Mouse (Mus musculus): ENCODE results near the gene Sphk2.

DNA sequence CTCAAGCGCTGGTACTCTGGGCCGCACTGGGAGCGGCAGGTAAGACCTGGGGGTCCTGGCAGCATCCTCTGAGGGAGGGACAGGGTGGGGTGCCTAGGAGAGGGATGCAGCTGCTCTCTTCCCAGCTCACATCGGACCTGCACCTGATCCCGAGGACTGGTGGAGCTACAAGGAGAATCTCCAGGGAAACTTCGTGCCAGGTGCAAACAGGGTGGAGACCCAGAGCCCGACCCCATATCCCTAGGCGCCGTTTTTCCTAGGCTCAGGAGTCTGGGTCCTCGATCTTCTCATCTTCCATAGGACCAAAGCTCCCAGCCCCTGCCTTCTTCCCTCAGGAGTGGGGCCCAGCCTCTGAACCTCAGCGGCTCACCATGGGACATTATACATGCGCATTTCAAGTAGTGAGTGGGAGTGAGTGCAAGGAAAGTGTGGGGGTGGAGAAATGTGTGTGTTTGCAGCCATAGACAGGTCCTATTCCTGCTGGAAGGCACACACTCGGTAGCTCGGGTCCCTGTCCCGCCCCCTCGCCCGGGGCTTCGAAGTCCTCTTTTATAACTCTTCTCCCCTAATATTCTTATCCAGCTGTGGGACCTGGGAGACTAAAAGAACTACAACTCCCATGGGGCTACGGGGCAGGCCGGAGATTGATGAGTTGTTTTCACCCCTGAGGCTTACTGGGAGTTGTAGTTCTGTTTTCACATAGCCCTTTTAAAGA is 17.3 kb downstream of the Sphk2 start:
- TF ChIP-seq USF1 (IDR thresholded peaks at IDR 0.05; ENCODE audit: low read depth), result no peak
- TF ChIP-seq CEBPB (IDR thresholded peaks at IDR 0.05; ENCODE audit: low read depth), result no peak
